Mouse (Mus musculus): ENCODE results near the gene Olfr1392. TPM values are rescaled to one million over a fixed set of nuclear protein-coding genes. Genes with fewer than 3 reads are reported as not detected.

Olfr1392 gene
- total RNA-seq, 2 experiments from 2014 or later = 0.11 TPM; not detected in 1

GRCm38 (mm10) chr11:49322442-49322841 is 37.4 kb downstream of the Olfr1392 start, which contains the start of gene Olfr1391:
Gene Olfr1391 (plus strand): TSS chr11:49322742.
- no peak for DNase-seq

GRCm38 (mm10) chr11:49326726-49327125 is 41.6 kb downstream of the Olfr1392 start:
- DNase-seq = no peak

DNA sequence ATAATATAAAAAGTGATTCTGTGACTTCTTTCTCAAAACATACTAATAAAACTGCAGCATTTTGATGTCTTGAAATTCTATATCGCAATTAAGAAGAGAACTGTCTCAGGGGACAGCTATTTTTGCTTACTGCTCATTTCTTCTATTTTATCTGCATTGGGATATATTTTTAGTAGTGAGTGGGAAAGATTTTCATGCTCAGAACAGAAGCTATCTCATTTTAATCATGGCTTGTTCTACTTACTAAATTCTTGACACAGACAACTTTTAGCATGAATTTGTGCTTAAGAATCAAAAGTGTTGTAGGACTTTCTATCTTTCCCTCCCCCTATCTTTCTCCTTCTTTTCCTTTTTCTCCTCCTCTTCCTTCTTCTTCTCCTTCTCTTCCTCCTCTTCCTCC is 44.6 kb downstream of the Olfr1392 start:
- DNase-seq = no peak

DNA sequence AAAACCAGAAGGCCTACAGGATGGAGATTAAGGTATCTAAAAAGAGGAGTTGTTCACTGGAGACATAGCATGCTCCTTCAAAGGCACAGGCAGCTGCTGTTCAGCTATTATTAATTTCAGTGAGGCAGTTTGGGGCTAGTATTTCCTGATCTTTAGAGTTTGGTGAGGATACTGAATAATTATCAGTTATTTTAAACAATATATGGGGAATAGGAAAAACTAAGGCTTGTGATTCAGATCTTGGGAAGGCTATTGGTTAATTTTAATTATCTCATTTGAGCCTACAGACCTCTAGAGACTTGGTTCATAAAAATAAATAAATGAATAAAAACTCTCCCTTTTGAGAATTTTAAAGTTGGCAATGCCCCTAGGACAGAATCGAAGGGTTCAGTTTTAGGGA is 49.8 kb downstream of the Olfr1392 start, which contains the start of gene Olfr1390:
Gene Olfr1390 (plus strand): TSS at position 301 of the 400 bp plus-strand sequence.
- DNase-seq = no peak

- DNase-seq = no peak
These were observed 52.2 kb downstream of the Olfr1392 start for GRCm38 (mm10) chr11:49337150-49337832.

Other genes starting within 250 kb of the Olfr1392 start
- 1 to 10 TPM; 3.6 to 3.9 TPM for gene 9930111J21Rik2, start 234.0 kb upstream of the Olfr1392 start, total RNA-seq (2021)
- gene Tgtp2, start 221.1 kb upstream of the Olfr1392 start, total RNA-seq (2021) = not detected
- gene Ifi47, start 208.7 kb upstream of the Olfr1392 start, total RNA-seq (2021) = 1 to 10 TPM; 1.4 to 1.6 TPM
- gene Olfr1396, start 170.4 kb upstream of the Olfr1392 start, total RNA-seq (2021) = 1 to 10 TPM in 1 of 2 experiments, under 1 TPM in 1; 0.63 to 1.1 TPM
- gene Olfr1395, start 143.0 kb upstream of the Olfr1392 start, total RNA-seq (2021) = not detected
- not detected for gene Olfr1394, start 130.9 kb upstream of the Olfr1392 start, total RNA-seq (2021)
- 10 to 100 TPM; 38.4 to 40.3 TPM for gene Btnl9, start 98.1 kb upstream of the Olfr1392 start, total RNA-seq (2021)
- gene Zfp62, start 82.0 kb upstream of the Olfr1392 start, total RNA-seq (2021) = 10 to 100 TPM; 37.2 to 37.7 TPM
- 10 to 100 TPM; 71.2 to 76.7 TPM for gene Mgat1, start 41.1 kb upstream of the Olfr1392 start, total RNA-seq (2021)
- gene Olfr1393, start 7.0 kb upstream of the Olfr1392 start, total RNA-seq (2021) = under 1 TPM; 0.23 to 0.33 TPM
- gene Olfr10, start 19.5 kb downstream of the Olfr1392 start, total RNA-seq (2021) = not detected
- gene Olfr1391, start 37.5 kb downstream of the Olfr1392 start, total RNA-seq (2021) = not detected
- not detected for gene Olfr1390, start 49.9 kb downstream of the Olfr1392 start, total RNA-seq (2021)
- not detected for gene Olfr1389, start 137.8 kb downstream of the Olfr1392 start, total RNA-seq (2021)
- not detected for gene Olfr1388, start 151.3 kb downstream of the Olfr1392 start, total RNA-seq (2021)
- gene Olfr1387, start 170.1 kb downstream of the Olfr1392 start, total RNA-seq (2021) = not detected
- not detected for gene Olfr1386, start 179.8 kb downstream of the Olfr1392 start, total RNA-seq (2021)
- not detected for gene Olfr1385, start 203.8 kb downstream of the Olfr1392 start, total RNA-seq (2021)
- gene Olfr1384, start 221.4 kb downstream of the Olfr1392 start, total RNA-seq (2021) = not detected
- gene Olfr1383, start 234.4 kb downstream of the Olfr1392 start, total RNA-seq (2021) = under 1 TPM; 0.36 to 0.79 TPM
- gene Olfr1382, start 243.0 kb downstream of the Olfr1392 start, total RNA-seq (2021) = not detected

All from heart, postnatal 4 days (tissue).